Mouse (Mus musculus): ENCODE measurements around the gene Samd8.

- TF ChIP-seq CTCF (IDR thresholded peaks at IDR 0.05; ENCODE audit: control insufficient read depth, insufficient read depth, low read length), result no peak
- no peak for TF ChIP-seq POLR2A (IDR thresholded peaks at IDR 0.05; ENCODE audit: borderline replicate concordance, control insufficient read depth, low read depth, low read length)
Measured at GRCm38 (mm10) chr14:21806631-21807160, 56.4 kb downstream of the Samd8 start.

Data from bone marrow, adult 2 months (tissue).